22 mouse cellular contexts compared by ENCODE assay signal in the genomic region with DNA sequence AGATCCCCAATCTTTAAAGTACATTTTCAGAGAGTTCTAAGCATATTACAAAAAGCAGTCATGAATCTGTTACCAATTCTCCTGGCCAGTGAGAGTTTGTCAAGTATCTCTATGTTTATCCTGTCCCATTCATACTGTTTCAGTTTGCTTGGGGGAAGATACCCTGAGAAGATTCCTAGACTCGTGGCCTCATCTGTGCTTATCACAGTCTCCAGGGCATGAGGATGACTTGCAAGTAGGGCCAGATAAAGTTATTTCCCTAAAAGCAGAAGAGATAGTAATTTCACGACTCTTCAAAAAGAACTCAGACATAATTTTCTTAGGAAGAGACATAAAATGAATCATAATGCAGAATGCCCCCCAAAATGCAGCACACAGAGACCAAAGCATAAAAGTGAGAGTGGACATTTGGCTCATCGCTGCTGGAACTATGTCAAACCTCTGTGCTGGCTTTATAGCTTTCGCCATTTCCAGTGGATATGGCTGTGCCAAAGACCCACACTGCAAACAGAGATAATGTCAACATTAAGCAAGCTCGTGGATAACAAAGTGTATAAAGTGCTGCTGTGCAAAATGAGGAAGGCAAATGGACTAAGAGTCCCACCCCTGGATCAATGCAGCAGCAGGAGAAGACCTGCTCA.
DNase-seq lines count a peak whose midpoint lies in the region; ATAC-seq and TF ChIP-seq lines count a peak whose summit lies in the region.
"Had no signal": no experiment of that assay in that cellular context is flagged by ENCODE, and none has a peak within 500 bp of the region (broad histone marks: within the 10 kb centered on the region; RNA-seq: fewer than 3 reads in every experiment).

No protein-coding gene starts in this region.

- peak overlapping the region; percentile 35 for H3K9ac ChIP-seq in liver, embryonic 14.5 days (replicated peaks)
- H3K9ac ChIP-seq: embryonic facial prominence, embryonic 15.5 days; forebrain, embryonic 13.5 days; hindbrain, embryonic 13.5 days; midbrain, embryonic 12.5 days had no signal

- no peaks in the 10 kb centered on the region for H3K36me3 ChIP-seq in liver, embryonic 14.5 days (replicated peaks; ENCODE audit: control insufficient read depth, insufficient read depth, low read depth)
- H3K36me3 ChIP-seq: embryonic facial prominence, embryonic 15.5 days; heart, embryonic 10.5 days; midbrain, embryonic 12.5 days had no signal

- intact Hi-C loops in heart, postnatal 10 days (cut with DNase I), result no loop called here

- H3K4me2 ChIP-seq in liver, embryonic 14.5 days (ENCODE audit: low read depth), result peak overlapping the region; percentile 65
- H3K4me2 ChIP-seq: embryonic facial prominence, embryonic 15.5 days; forebrain, embryonic 13.5 days; hindbrain, embryonic 13.5 days; midbrain, embryonic 12.5 days had no signal

- TF ChIP-seq CTCF in liver, embryonic 14.5 days (IDR thresholded peaks at IDR 0.05; ENCODE audit: low read depth), result no peak

- ATAC-seq in common myeloid progenitor, adult 5-6 weeks (replicated peaks; ENCODE audit: low read depth, poor library complexity, severe bottlenecking), result peak; percentile 87
- ATAC-seq in liver, embryonic 14.5 days (ENCODE audit: insufficient read depth), result peak; percentile 98
- ATAC-seq: forebrain, embryonic 13.5 days had no signal

- peak overlapping the region in 1 of 2 experiments; percentile 2; a peak in 1 of 4 replicates for H3K4me3 ChIP-seq in liver, embryonic 14.5 days (ENCODE audit: insufficient read depth in 1 of 2, low read depth in 2 of 2, low read length in 2 of 2)
- H3K4me3 ChIP-seq: embryonic facial prominence, embryonic 15.5 days; forebrain, embryonic 13.5 days; heart, embryonic 10.5 days; hindbrain, embryonic 13.5 days; layer of hippocampus, adult 2 months; midbrain, embryonic 12.5 days had no signal

- H3K27ac ChIP-seq in liver, embryonic 14.5 days, result peak overlapping the region; percentile 90
- H3K27ac ChIP-seq: embryonic facial prominence, embryonic 15.5 days; forebrain, embryonic 13.5 days; heart, embryonic 10.5 days; hindbrain, embryonic 13.5 days; kidney, postnatal 0 days; layer of hippocampus, adult 2 months; midbrain, embryonic 12.5 days had no signal

- peaks cover 32 to 34% of the 10 kb centered on the region in 2 experiments for H3K4me1 ChIP-seq in liver, embryonic 14.5 days (replicated peaks; ENCODE audit: control insufficient read depth in 2 of 2, insufficient read depth in 2 of 2, low read length in 1 of 2)
- H3K4me1 ChIP-seq: embryonic facial prominence, embryonic 15.5 days; forebrain, embryonic 13.5 days; heart, embryonic 10.5 days; hindbrain, embryonic 13.5 days; midbrain, embryonic 12.5 days had no signal

- TF ChIP-seq EP300 in liver, embryonic 14.5 days (IDR thresholded peaks at IDR 0.05; ENCODE audit: low read depth), result peak; percentile 93

- no peaks in the 10 kb centered on the region for H3K9me3 ChIP-seq in liver, embryonic 14.5 days (ENCODE audit: control insufficient read depth, low read length)
- H3K9me3 ChIP-seq: embryonic facial prominence, embryonic 15.5 days; forebrain, embryonic 13.5 days; heart, embryonic 10.5 days; hindbrain, embryonic 13.5 days; midbrain, embryonic 12.5 days had no signal

- no peaks in the 10 kb centered on the region for H3K27me3 ChIP-seq in liver, embryonic 14.5 days (ENCODE audit: control insufficient read depth, insufficient read depth, low read length)
- H3K27me3 ChIP-seq: embryonic facial prominence, embryonic 15.5 days; forebrain, embryonic 13.5 days; hindbrain, embryonic 13.5 days; midbrain, embryonic 12.5 days had no signal

- 9% methylated on average over 5 of the region's 5 CpGs for WGBS in liver, embryonic 14.5 days (ENCODE audit: insufficient replicate concordance)

- peak; percentile 6 to 36 for DNase-seq in spleen, postnatal 36 days (ENCODE audit: low spot score in 2 of 2)
- DNase-seq in spleen, postnatal 10 days (ENCODE audit: low spot score in 2 of 2), result no peak
- peak; percentile 70 to 80 (median 73) for DNase-seq in liver, embryonic 14.5 days (ENCODE audit: low read depth in 3 of 3, low spot score in 3 of 3)
- DNase-seq in layer of hippocampus, adult 18-20 months (ENCODE audit: low spot score in 2 of 2), result no peak
- DNase-seq in heart, postnatal 10 days, result no peak
- DNase-seq in adipocyte (ENCODE audit: low spot score), result no peak
- DNase-seq: B cell, adult 2 months; cerebellum, adult 9-11 months; gastrocnemius, postnatal 36 days; heart, postnatal 14 days; left cerebral cortex, postnatal 4 days; lung, adult 2 months; lung, postnatal 36 days; thymus, postnatal 4 days had no signal

Comparison
In these comparisons a context has a peak if more than half of its experiments do, and no peak if none do; other contexts are left out.
1. DNase-seq: peak in spleen, postnatal 36 days (2 of 2) and liver, embryonic 14.5 days (3 of 3); none in spleen, postnatal 10 days (0 of 2), layer of hippocampus, adult 18-20 months (0 of 2), heart, postnatal 10 days (0 of 2) and adipocyte (single experiment).